Mouse (Mus musculus) kidney, adult 9 months (tissue): ENCODE measurements around the gene Etv6.

Source experiments
- DNase-seq: peaks from one replicate; pipeline ENCODE4 v3.0.0; 2022

The Etv6 gene

DNA sequence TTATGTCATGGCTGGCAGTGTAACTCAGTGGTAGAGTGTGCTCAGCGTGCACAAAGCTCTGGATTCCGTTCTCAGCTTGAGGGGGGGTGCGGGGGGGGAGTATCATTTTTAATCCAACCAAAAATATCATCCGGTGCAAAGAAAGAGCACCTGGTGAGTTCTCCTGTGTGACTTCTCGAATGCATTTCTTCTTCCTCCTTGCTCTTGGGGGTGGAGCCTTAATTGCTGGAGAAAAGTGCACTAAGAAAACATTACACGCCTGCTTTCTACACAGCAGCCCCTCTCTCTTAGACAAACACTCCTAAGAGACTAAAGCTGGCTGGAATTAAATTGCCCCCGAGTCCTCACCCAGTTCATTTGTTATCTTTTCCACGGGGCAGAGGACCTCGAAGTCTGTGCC is 139.6 kb downstream of the Etv6 start:
- no peak for DNase-seq

DNA sequence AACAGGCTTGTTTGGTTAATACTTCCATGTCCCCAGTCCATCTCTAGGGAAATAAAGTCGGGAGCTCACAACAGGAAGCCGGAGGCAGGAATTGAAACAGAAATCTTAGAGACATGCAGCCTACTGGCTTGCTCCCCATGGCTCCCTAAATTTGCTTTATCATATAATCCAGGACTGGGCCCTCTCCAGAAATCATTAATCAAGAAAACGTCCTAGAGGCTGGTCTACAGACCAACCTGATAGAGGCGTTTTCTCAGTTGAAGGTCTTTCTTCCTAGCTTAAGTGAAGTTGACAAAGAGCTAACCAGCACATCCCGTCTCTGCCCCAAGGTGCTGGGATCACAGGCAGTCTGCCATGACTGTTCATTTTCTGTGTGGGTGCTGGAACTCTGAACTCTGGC is 141.7 kb downstream of the Etv6 start:
- DNase-seq = no peak

DNA sequence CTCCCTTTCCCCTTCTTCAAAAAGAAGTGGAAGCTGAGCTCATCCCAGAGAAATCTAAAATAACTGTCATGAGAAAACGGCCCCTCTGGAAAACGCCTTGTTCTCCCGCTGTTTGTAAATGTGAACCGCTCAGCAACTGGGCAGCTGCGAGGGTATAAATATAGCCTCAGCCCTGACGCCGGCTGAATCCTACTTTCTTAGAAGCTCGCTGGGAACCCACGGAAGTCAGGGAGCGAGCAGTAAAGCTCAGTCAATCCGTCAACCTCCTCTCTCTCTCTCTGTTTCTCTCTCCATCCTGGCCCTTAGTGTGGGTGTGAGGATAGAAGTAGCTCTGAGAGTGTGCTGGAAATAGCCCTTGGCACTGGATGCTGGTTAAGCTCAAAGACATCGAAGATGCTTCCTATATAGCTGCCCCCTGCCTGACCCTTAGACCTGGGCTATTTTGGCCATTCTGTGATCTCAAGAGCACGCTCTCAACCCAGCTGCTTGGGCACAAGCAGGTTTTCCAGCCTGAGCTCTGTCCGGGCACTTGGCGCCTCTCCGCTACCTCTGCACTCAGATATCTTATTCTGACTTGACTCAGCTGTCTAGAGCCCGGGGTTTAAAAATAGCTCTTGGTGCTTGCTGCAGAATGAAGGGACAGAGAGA is 146.9 kb downstream of the Etv6 start:
- DNase-seq = no peak

DNA sequence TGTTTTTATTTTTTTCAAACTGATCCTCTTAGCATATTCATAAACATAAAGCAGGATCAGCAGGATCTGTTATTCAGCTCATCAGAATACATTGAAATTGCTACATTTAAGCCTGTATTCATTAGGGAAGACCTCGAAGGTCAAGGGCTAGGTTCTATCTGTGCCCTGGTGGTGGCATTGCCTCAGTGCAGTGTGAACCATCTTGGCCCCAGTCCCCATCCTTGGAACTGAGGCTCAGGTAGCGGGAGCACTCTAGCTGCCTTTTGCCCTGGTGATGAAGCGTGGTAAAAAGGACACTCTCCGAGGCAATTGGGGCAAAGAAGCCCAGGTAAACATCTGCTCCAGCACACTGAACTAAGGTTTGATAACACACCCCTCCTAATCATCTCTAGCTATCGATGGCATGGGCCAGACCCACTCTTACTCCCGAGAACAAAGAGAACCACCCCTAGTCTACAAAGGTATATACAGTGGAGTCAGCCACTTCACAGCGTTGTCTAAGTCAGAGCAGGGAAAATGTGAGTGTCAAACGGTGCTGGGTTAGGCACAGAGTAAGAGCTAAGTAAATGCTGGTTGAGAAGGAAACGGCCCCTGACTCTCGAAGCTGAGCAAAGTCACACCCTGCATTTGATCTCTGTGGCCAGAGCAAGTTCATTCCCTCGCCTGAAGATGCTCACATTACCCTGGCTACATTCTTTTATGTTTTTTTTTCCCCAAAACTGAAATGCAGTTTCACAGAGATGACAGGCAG is 148.3 kb downstream of the Etv6 start:
- no peak for DNase-seq

DNA sequence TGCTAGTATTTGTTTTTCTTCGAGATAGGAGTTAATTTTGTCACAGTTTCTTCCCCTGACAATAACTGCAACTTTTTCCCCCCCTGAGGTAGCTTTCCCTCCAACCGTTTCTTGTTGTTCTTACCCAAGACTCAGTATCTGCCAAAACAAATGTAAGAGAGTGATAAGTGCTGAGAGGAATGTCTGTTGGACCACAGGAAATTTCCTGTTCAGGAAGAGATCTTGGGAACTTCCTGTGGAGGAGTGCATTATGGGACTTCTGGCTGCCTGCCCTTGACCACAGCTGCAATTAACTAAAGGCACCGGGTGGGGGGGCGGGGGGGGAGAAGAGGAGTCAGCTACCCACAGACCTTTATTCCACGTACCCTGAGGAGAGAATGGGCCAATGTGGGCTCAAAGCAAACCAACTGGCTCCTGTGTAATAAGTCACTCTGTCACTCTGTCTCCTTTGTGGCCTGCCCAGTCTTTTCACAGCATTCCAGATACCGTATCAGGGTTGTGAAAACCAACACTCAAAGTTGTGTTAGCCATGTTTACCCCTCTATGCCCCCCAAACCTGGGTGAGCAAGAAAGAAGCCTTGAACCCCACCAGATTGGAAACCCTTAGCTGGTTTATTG is 150.9 kb downstream of the Etv6 start:
- DNase-seq = peak; percentile 71

DNA sequence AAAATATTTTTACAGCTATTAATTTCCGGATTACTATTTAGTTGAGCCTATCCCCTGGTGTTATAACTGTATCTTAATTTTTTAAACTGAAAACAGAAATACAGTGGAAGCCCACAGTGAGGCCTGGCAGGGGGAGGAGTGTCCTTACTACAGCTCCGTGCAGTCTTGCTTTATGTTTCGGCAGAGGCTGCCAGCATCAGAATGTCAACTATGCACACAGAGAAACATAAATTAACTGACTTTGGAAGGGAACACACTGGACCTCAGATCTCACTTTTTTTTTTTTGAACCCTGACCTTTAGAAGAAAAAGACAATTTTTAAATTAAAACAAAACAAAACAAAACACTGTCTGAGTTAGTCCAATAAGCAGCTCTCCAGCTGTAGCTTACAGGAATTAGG is 153.2 kb downstream of the Etv6 start:
- no peak for DNase-seq

DNA sequence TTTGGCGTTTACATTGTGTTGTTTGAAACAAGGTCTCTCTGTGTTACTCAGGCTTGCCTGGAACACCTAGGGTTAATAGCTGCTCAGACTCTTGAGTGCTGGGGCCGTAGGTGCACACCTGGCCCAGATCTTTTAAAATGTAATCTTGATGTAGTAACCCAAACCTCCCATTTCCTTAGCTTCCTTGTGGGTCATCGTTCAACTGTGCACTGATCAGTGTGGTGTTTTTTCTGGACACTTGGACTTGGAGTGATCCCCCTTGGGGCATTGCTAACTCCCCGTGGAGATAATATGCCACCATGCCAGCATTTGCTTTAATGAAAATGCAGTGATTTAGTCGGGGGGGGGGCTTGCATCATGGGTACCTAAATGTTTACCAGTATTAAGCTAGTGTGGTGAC is 153.7 kb downstream of the Etv6 start:
- DNase-seq = no peak

DNA sequence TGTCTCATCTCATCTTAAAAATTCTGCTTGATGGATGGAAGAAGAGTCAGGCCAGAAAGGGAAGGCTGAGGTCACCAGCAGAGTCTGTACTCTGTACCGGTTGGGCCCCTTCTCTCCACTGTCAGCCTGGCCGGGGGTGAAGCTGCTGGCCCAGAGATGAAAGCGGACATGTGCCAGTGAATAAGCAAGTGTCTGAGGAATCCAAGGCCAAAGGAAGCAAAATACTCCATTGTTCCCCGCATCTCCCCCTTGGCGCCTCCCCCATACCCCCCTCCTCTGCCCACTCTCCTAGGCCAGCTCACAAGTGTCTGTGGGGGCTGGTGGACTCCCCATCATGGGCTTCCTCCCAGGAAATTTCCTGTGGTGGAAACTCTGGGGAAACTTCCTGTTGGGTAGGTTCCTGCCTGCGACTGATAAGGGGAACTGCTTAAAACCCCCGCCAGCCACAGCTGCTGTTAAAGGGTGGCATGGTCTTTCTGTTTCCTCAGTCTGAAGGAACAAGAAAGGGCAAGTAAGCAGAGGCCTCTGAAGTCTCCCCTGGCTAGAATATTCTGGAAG is 154.2 kb downstream of the Etv6 start:
- DNase-seq = peak; percentile 41

DNA sequence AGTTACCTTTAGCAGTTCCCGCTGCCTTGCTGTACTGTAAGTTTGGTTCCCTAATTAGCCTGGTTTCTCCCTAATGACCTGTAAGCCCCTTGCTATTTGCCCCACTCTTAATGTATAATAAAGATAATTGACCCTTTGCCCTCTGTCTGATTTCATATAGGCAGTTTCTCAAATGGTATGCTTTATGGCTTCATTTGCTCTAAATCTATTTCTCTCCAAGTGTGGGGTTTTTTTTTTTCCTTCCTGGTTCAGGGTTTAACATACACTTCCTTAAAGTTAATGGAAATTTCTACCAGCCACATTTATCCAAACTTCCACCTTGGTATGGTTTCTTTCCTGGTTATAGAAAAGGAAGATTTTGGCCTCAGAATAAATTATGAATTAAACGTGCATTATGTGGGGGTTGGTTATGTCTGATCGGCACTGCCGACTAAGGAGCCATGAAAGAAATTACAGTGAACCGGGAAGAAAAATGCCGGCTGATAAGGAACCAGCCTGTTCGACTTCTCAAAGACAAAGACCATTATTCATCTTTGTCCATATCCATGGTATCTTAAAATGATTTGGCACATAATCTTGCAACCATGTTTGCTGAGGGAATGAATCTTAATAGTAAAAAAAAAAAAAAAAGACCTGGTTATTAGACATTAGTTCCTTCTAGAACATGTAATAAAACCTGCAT is 155.2 kb downstream of the Etv6 start:
- no peak for DNase-seq

DNA sequence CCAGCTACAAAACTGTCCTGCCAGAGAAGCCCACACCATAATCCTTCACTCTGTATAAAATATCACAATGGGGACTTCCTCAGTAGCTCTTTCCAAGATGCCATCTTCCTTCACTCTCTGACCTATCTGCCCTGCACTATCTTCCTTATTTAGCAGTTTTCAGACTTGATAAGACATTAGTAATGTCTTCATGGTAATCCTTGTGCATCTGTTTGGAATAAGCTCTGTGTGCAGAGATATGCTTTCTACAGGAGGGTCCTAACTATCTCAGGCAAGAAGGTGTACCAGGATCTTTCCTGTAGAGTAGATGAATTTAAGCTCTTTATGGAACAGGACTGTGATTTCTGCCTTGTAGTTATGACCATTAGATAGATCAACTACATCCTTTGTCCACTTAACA is 157.2 kb downstream of the Etv6 start:
- no peak for DNase-seq

DNA sequence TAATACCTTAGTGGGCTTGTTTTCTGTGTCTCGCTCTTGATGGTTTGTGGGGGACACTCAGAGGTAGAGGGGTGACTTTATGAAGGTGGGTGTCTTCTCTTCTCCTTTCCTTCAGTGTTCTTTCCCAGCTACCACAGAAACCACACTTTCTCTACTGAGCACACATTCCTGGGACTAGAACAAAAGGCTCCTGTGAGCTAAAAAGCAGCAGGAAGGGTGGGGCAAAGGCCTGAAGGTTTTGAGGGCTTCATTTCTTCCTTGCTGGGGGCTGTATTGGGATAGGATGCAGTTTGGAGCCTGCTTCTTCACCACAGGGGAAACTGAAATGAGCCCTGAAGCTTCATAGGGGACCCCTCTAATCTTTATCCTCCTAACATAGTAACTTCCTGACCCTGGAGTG is 164.4 kb downstream of the Etv6 start:
- DNase-seq = no peak

DNA sequence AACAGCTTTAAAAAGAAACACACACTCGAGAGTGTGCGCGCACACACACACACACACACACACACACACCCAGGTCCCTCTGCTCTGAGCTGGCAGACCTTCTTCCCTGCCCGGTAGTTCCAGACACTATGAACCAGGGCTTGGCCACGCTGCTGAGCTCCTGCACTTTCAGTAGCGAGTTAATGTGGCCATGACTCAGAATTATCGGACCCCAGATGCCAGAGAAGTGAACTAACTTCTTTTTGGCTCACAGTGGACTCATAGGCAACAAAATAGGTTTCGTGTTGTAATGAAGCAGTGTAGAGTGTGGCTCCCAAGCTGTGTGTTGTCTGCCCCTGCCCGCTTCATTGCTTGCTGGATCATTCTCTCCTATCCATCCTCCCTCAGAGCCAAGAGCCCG is 165.1 kb downstream of the Etv6 start:
- no peak for DNase-seq

DNA sequence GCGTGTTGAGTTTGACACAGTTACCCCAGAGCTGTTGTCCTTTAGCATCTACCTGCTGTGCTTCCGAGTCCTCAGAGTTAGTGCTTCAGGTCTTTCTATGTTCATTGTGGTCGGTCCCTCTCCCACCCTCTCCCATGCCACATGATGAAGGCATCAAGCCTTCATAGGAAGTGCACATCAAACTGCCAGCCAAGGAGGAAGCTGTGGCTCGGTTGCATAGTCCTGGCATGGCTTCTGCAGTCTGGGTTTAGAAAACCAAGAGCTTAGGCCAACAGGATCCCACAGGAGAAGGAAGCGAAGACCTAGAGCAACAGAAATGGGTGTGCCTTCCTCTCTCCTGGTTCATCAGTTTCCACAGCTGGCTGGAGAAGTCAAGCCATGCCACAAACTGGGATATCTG is 166.7 kb downstream of the Etv6 start:
- no peak for DNase-seq

DNA sequence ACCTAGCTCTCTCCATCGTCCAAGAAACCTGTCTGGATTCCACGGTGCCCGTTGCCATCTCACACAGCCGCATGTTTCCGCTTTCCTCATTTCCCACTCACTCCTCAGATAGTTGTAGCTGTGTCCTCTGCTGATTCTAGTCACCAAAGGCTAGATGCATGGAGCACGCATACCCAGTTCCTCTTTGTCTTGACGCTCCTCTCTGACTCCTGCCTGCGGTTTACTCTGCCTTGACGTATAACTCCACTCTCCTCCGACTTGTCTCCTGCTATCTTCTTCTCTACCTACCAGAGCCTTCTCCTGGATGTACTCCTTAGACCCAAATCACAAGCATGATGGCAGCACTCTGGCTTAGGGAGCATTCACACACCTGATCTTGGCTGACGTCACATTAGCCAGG is 169.7 kb downstream of the Etv6 start:
- DNase-seq = no peak

DNA sequence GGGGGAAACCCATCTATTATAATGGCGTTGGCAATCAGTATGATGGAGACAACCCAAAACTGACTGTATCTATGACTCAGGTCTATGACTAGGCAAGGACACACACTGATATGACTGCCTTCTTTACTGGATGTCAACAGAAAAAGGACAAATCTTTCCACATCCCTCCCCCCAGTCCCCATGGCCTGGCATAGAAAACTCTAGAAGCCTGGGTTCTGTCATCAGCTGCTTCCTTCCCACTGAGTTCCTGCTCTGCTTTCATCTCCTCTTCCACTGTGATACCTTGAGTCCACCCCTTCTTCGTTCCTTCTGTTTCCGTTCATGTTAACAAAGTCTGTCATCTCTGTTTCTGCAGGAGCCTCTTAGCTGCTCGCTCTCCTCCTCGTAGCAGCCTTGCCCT is 170.2 kb downstream of the Etv6 start:
- no peak for DNase-seq

DNA sequence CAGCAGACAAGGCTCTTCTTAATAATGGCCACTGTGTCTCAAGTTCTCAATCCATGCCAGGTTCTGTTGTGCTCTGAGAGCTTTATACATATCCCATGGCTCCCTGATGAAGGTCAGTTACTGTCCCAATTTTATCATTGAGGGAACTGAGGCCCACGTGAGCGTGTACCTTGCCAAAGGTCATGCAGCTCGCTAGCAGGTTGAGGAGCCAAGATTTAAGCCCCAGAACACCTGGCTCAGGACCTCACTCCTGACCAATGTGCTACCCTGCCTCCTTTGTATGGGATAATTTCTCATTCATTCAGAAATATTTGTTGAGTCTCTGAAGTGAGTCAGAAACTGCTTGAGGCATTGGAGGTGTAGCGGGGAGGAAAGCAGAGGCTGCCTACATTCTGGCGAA is 170.8 kb downstream of the Etv6 start:
- DNase-seq = no peak

DNA sequence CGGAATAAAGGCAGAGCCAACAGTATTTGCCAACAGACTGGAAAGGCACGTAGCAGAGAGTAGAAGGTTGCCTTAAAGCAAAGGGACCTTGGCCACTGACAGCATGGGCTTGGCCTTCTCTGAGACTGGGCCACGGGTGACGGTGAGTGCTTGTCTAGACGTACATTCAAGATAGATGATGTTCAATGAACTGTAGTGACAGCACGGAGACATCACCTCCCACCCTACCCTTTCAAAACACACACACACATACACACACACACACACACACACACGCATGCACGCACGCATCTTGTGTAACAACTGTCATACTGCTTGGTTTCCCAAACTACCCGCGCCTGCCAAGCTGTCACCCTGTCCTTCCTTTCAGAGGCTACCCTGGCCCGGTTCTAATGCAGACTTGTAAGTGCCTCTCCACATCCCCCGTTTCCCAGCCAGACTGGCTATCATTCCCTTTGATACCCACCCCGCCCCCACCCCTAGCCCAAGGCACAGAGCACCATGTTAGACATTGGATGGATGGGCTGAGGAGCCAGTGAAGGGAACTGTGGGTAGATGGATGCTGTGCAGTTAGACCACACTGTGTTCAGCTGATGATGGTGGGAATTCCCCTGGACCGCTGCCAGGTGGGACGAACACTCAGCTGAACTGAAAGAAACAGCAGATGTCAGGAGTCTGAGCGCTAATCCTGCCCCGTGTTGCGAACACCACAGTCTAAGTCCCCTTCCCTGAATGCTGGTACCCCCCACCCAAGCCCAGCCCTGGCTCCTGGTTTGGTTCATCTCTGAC is 172.1 kb downstream of the Etv6 start:
- DNase-seq = peak; percentile 45

DNA sequence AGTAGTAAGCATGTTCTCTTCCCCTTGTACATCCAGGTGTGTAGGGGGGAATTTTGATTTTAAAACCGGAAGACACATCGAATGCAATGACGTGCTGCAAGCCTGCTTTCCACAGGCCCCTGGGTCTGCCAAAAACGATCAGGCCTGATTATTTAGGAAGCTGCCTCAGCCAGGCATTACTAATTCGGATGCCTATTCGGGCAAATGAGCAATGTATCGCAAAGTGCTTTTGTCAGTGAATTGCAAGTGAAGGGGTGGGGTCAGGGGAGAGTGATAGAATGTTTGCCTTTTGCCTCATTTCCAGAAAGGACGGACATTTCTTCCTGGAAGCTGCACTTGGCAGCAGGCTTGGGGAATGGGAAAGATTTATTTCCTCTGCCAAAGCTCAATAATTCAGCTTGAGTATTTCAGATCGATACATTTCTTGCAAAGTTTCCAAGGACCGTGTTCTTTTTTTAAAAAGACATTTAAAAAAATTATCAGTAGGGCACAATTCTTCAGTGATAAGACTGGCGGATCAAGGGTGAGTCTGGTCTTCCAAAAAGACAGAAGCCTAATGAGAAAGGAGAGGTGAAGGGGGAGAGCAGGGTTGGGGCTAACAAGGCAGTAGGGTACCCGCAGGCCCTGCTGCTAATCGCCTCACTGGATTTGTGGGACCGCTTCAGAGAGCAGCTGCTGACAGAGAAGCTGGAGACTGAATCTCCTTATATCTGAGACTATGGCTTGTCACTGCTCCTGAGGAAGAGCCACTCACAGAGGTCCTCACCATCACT is 172.9 kb downstream of the Etv6 start:
- DNase-seq = no peak

DNA sequence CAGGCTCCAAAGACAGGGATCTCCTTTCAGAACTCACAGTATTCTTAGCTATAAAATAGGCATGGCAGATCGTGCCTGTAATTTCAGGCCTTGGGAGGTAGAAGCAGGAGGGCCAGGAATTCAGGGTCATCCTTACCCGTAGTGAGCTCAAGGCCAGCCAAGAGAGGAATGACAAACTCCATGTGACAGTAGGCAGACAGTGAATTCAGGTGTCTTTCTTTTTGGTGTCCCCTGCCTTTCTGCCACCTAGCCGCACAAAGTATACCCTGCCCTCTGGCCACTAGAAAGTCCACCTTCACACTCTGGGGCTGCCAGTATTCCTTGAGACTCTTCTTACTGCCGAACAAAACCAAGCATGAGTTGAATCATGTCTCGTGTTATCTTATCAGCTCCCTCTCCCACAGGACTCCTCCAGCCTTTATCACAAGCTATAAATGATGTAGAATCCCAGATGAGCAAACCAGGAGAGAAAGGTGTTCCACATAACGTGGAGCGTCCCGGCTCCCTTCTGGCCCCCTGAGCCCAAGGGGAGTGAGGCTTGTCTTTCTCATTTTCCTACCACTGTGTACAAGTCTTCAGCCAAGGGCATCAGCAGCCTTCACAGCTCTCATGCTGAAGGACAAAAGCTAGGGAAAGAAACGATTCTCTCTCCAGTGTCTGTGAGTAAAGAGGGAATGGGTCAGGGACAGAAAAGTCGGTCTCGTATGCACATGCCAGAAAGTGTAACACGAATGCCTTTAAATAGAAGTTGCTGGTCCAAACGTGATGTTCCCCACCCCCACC is 175.4 kb downstream of the Etv6 start:
- no peak for DNase-seq

DNA sequence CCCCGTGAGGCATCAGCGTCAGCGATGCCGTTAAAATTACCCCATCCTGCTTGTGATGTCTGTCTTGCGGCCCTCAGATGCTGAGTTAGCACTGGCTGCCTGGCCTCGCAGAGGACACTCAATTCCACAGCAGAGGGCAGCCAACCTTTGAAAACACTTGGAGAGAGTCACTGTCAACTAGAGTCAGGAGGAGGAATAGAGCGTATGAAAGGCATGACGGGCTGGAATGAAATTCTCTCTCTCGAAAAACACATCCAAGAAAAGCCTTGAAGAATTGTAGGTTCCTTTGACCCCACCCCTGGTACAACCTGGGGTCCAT is 175.9 kb downstream of the Etv6 start:
- DNase-seq = no peak

DNA sequence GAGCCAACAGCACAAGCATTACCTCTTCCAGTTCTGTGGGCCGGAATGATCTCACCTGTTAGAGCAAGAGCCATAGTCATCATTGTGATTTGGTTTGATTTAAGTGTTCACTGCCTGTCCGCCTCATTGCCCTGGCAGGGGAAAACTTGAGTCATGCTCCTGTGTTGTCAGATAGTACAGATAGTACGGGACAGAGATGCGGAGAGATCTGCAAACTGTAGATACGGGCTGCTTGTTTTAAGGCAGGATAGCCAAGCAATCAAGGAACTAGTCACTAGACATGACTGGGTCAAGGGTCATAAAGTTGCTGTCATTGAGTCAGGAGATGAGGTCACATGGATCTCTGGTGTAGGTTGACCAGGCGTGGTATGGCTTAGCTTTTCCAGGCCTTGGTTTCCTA is 182.2 kb downstream of the Etv6 start:
- DNase-seq = no peak
